ENCODE assay signal across 8 mouse cellular contexts in genomic region chr5:137291381-137291926, GRCm38 (mm10). TPM values are rescaled to one million over a fixed set of nuclear protein-coding genes. Genes with fewer than 3 reads are reported as not detected.
A peak's percentile ranks its signal among the peaks of the same experiment; 100 is the strongest.
DNase-seq lines count a peak whose midpoint lies in the region; ATAC-seq and TF ChIP-seq lines count a peak whose summit lies in the region.
"Had no signal": no experiment of that assay in that cellular context is flagged by ENCODE, and none has a peak within 500 bp of the region (broad histone marks: within the 10 kb centered on the region; RNA-seq: fewer than 3 reads in every experiment).

No protein-coding gene starts in this region.

- H3K4me3 ChIP-seq in limb, embryonic 13.5 days: no peak overlapping the region
- H3K4me3 ChIP-seq in limb, embryonic 10.5 days: no peak overlapping the region
- H3K4me3 ChIP-seq in bone marrow, adult 2 months (replicated peaks; ENCODE audit: control insufficient read depth, low read depth, low read length): peak overlapping the region; percentile 47
- H3K4me3 ChIP-seq in liver, embryonic 12.5 days: peak overlapping the region; percentile 77
- H3K4me3 ChIP-seq in layer of hippocampus, adult 2 months: no peak overlapping the region
- H3K4me3 ChIP-seq: embryonic facial prominence, embryonic 15.5 days had no signal

- H3K36me3 ChIP-seq in limb, embryonic 13.5 days: peaks cover 18% of the 10 kb centered on the region
- H3K36me3 ChIP-seq in limb, embryonic 10.5 days: peaks cover 19% of the 10 kb centered on the region
- H3K36me3 ChIP-seq in liver, embryonic 12.5 days: peaks cover 28% of the 10 kb centered on the region

- H3K27ac ChIP-seq in limb, embryonic 13.5 days: no peak overlapping the region
- no peak overlapping the region for H3K27ac ChIP-seq in limb, embryonic 10.5 days
- H3K27ac ChIP-seq in bone marrow, adult 2 months (ENCODE audit: control insufficient read depth, insufficient read depth, low read depth, low read length, poor library complexity): no peak overlapping the region
- H3K27ac ChIP-seq in liver, embryonic 12.5 days: peak overlapping the region; percentile 100
- no peak overlapping the region for H3K27ac ChIP-seq in layer of hippocampus, adult 2 months
- H3K27ac ChIP-seq: embryonic facial prominence, embryonic 15.5 days had no signal

- ATAC-seq in limb, embryonic 13.5 days (ENCODE audit: low FRiP score, low read depth): no peak
- ATAC-seq in liver, embryonic 12.5 days: no peak

- H3K9ac ChIP-seq in limb, embryonic 13.5 days: no peak overlapping the region
- H3K9ac ChIP-seq in liver, embryonic 12.5 days: peak overlapping the region; percentile 91
- H3K9ac ChIP-seq: embryonic facial prominence, embryonic 15.5 days had no signal

- H3K4me2 ChIP-seq in limb, embryonic 13.5 days (replicated peaks): peak overlapping the region; percentile 14; the same call in 1 of the 2 replicates
- peak overlapping the region; percentile 100 for H3K4me2 ChIP-seq in liver, embryonic 12.5 days
- H3K4me2 ChIP-seq: embryonic facial prominence, embryonic 15.5 days had no signal

- no peaks in the 10 kb centered on the region for H3K9me3 ChIP-seq in limb, embryonic 13.5 days
- no peaks in the 10 kb centered on the region for H3K9me3 ChIP-seq in limb, embryonic 10.5 days (replicated peaks)
- no peaks in the 10 kb centered on the region for H3K9me3 ChIP-seq in liver, embryonic 12.5 days (replicated peaks)
- H3K9me3 ChIP-seq: embryonic facial prominence, embryonic 15.5 days had no signal

- no peak for TF ChIP-seq CTCF in bone marrow, adult 2 months (IDR thresholded peaks at IDR 0.05; ENCODE audit: control insufficient read depth, insufficient read depth, low read length)
- TF ChIP-seq CTCF in layer of hippocampus, adult 2 months (conservative IDR thresholded peaks at IDR 0.05): no peak

- peaks cover 34% of the 10 kb centered on the region for H3K4me1 ChIP-seq in limb, embryonic 13.5 days
- H3K4me1 ChIP-seq in limb, embryonic 10.5 days: peaks cover 72% of the 10 kb centered on the region
- no peaks in the 10 kb centered on the region; the same call in 1 of the 2 replicates for H3K4me1 ChIP-seq in bone marrow, adult 2 months (ENCODE audit: control insufficient read depth, insufficient read depth, low read length)
- peaks cover 93% of the 10 kb centered on the region for H3K4me1 ChIP-seq in liver, embryonic 12.5 days

- WGBS in limb, embryonic 13.5 days: 76% methylated on average over 15 of the region's 15 CpGs
- WGBS in limb, embryonic 10.5 days: 79% methylated on average over 15 of the region's 15 CpGs
- WGBS in bone marrow, adult 2 months: 75% methylated on average over 15 of the region's 15 CpGs
- 67% methylated on average over 15 of the region's 15 CpGs for WGBS in liver, embryonic 12.5 days (ENCODE audit: insufficient replicate concordance)

- TF ChIP-seq POLR2A in bone marrow, adult 2 months (IDR thresholded peaks at IDR 0.05; ENCODE audit: borderline replicate concordance, control insufficient read depth, low read depth, low read length): no peak

- DNase-seq in heart, adult 11 months: peak; percentile 93
- no peak for DNase-seq in heart, adult 18-20 months
- no peak for DNase-seq in limb, embryonic 10.5 days (ENCODE audit: low spot score)
- DNase-seq in layer of hippocampus, adult 2 months (ENCODE audit: low spot score in 2 of 2): no peak

- peaks cover 65% of the 10 kb centered on the region for H3K27me3 ChIP-seq in limb, embryonic 13.5 days
- H3K27me3 ChIP-seq in limb, embryonic 10.5 days (ENCODE audit: low read depth, poor library complexity, severe bottlenecking): peaks cover 68% of the 10 kb centered on the region
- H3K27me3 ChIP-seq in liver, embryonic 12.5 days (replicated peaks): peaks cover 37% of the 10 kb centered on the region

RNA-seq across cellular contexts. Expression of gene Ufsp1, which starts 3.0 kb away (rescaled TPM):
- 10 to 100 TPM in 1 of 2 experiments, 1 to 10 TPM in 1; 8.1 to 10.7 TPM for total RNA-seq in heart, adult 18-20 months (2021)
- polyA plus RNA-seq in limb, embryonic 13.5 days (2015; fragmentation: Nextera tagmentation; extraction: Ambion mirVana): 8.4 and 9.6 TPM in 2 replicates
- 8.1 and 8.5 TPM in 2 replicates for polyA plus RNA-seq in limb, embryonic 10.5 days (2016; fragmentation: Nextera tagmentation; extraction: Ambion mirVana)
- polyA plus RNA-seq in bone marrow, adult 2 months (2011; ENCODE audit: insufficient read depth, insufficient read length, low replicate concordance, missing spikeins): 74.0 and 131 TPM in 2 replicates
- 11.9 and 12.5 TPM in 2 replicates for polyA plus RNA-seq in liver, embryonic 12.5 days (2016; fragmentation: Nextera tagmentation; extraction: Ambion mirVana)
- total RNA-seq in layer of hippocampus, adult 2 months (2021): 10 to 100 TPM; 12.4 to 13.8 TPM

RNA-seq across cellular contexts. Expression of gene Ache, which starts 4.1 kb away (rescaled TPM):
- 1 to 10 TPM; 1.8 to 2.6 TPM for total RNA-seq in heart, adult 18-20 months (2021)
- 17.2 and 18.3 TPM in 2 replicates for polyA plus RNA-seq in limb, embryonic 13.5 days (2015; fragmentation: Nextera tagmentation; extraction: Ambion mirVana)
- polyA plus RNA-seq in limb, embryonic 10.5 days (2016; fragmentation: Nextera tagmentation; extraction: Ambion mirVana): 1.7 and 1.8 TPM in 2 replicates
- 115 and 217 TPM in 2 replicates for polyA plus RNA-seq in bone marrow, adult 2 months (2011; ENCODE audit: insufficient read depth, insufficient read length, low replicate concordance, missing spikeins)
- 23.4 and 26.2 TPM in 2 replicates for polyA plus RNA-seq in liver, embryonic 12.5 days (2016; fragmentation: Nextera tagmentation; extraction: Ambion mirVana)
- 10 to 100 TPM; 58.5 to 62.3 TPM for total RNA-seq in layer of hippocampus, adult 2 months (2021)

RNA-seq across cellular contexts. Expression of gene Srrt, which starts 16.0 kb away (rescaled TPM):
- 10 to 100 TPM; 44.4 to 55.6 TPM for total RNA-seq in heart, adult 18-20 months (2021)
- 141 and 149 TPM in 2 replicates for polyA plus RNA-seq in limb, embryonic 13.5 days (2015; fragmentation: Nextera tagmentation; extraction: Ambion mirVana)
- 200 and 201 TPM in 2 replicates for polyA plus RNA-seq in limb, embryonic 10.5 days (2016; fragmentation: Nextera tagmentation; extraction: Ambion mirVana)
- 304 and 461 TPM in 2 replicates for polyA plus RNA-seq in bone marrow, adult 2 months (2011; ENCODE audit: insufficient read depth, insufficient read length, low replicate concordance, missing spikeins)
- polyA plus RNA-seq in liver, embryonic 12.5 days (2016; fragmentation: Nextera tagmentation; extraction: Ambion mirVana): 125 and 128 TPM in 2 replicates
- 100 to 1,000 TPM; 223 to 232 TPM for total RNA-seq in layer of hippocampus, adult 2 months (2021)

RNA-seq across cellular contexts. Expression of gene Trip6, which starts 22.8 kb away (rescaled TPM):
- total RNA-seq in heart, adult 18-20 months (2021): 10 to 100 TPM; 12.0 to 13.3 TPM
- 104 and 107 TPM in 2 replicates for polyA plus RNA-seq in limb, embryonic 13.5 days (2015; fragmentation: Nextera tagmentation; extraction: Ambion mirVana)
- polyA plus RNA-seq in limb, embryonic 10.5 days (2016; fragmentation: Nextera tagmentation; extraction: Ambion mirVana): 73.4 and 75.9 TPM in 2 replicates
- 9.0 and 15.5 TPM in 2 replicates for polyA plus RNA-seq in bone marrow, adult 2 months (2011; ENCODE audit: insufficient read depth, insufficient read length, low replicate concordance, missing spikeins)
- polyA plus RNA-seq in liver, embryonic 12.5 days (2016; fragmentation: Nextera tagmentation; extraction: Ambion mirVana): 16.8 and 18.7 TPM in 2 replicates
- 1 to 10 TPM; 4.8 to 7.3 TPM for total RNA-seq in layer of hippocampus, adult 2 months (2021)

RNA-seq across cellular contexts. Expression of gene Slc12a9, which starts 41.9 kb away (rescaled TPM):
- 1 to 10 TPM; 1.5 to 1.8 TPM for total RNA-seq in heart, adult 18-20 months (2021)
- 17.2 and 17.9 TPM in 2 replicates for polyA plus RNA-seq in limb, embryonic 13.5 days (2015; fragmentation: Nextera tagmentation; extraction: Ambion mirVana)
- polyA plus RNA-seq in limb, embryonic 10.5 days (2016; fragmentation: Nextera tagmentation; extraction: Ambion mirVana): 10.4 and 10.6 TPM in 2 replicates
- polyA plus RNA-seq in bone marrow, adult 2 months (2011; ENCODE audit: insufficient read depth, insufficient read length, low replicate concordance, missing spikeins): 10.9 and 14.4 TPM in 2 replicates
- 5.0 and 5.8 TPM in 2 replicates for polyA plus RNA-seq in liver, embryonic 12.5 days (2016; fragmentation: Nextera tagmentation; extraction: Ambion mirVana)
- total RNA-seq in layer of hippocampus, adult 2 months (2021): 10 to 100 TPM; 27.9 to 28.4 TPM

Comparison
In these comparisons a context has a peak if more than half of its experiments do, and no peak if none do; other contexts are left out.
1. H3K4me3 ChIP-seq: peak in bone marrow, adult 2 months (single experiment) and liver, embryonic 12.5 days (single experiment); none in limb, embryonic 13.5 days (single experiment), limb, embryonic 10.5 days (single experiment) and layer of hippocampus, adult 2 months (single experiment).